Mouse (Mus musculus) lung, postnatal 25 days (tissue): ENCODE measurements around the gene Ncoa5.
A peak's percentile ranks its signal among the peaks of the same experiment; 100 is the strongest.

ENCODE experiments used
- DNase-seq: peaks from one replicate; pipeline ENCODE4 v3.0.0; 2022; ENCODE audit warnings: low spot score

Gene Ncoa5

GRCm38 (mm10) chr2:165049044-165049443, 14.4 kb upstream of the Ncoa5 start:
- DNase-seq: no peak

- DNase-seq: no peak
These were observed 9.1 kb upstream of the Ncoa5 start for GRCm38 (mm10) chr2:165043729-165044128.

- no peak for DNase-seq
These were observed 8.5 kb upstream of the Ncoa5 start for GRCm38 (mm10) chr2:165043090-165043636.

- DNase-seq: no peak
These were observed 7.5 kb upstream of the Ncoa5 start for GRCm38 (mm10) chr2:165042126-165042525.

- DNase-seq: no peak
These were observed 2.7 kb upstream of the Ncoa5 start for GRCm38 (mm10) chr2:165037415-165037814.

- no peak for DNase-seq
These were observed 378 bp upstream of the Ncoa5 start for GRCm38 (mm10) chr2:165035058-165035431.

- DNase-seq: no peak
These were observed 1.4 kb downstream of the Ncoa5 start for GRCm38 (mm10) chr2:165033306-165033705.

- DNase-seq: peak; percentile 7
These were observed 2.1 kb downstream of the Ncoa5 start for GRCm38 (mm10) chr2:165032533-165032932.

GRCm38 (mm10) chr2:165027163-165027562, 7.5 kb downstream of the Ncoa5 start:
- DNase-seq: no peak

- no peak for DNase-seq
These were observed 14.2 kb downstream of the Ncoa5 start for GRCm38 (mm10) chr2:165020490-165020889.

- DNase-seq: no peak
These were observed 19.7 kb downstream of the Ncoa5 start for GRCm38 (mm10) chr2:165014935-165015334.

GRCm38 (mm10) chr2:165010351-165010750, 24.3 kb downstream of the Ncoa5 start:
- no peak for DNase-seq

GRCm38 (mm10) chr2:165009581-165009980, 25.1 kb downstream of the Ncoa5 start:
- DNase-seq: no peak

GRCm38 (mm10) chr2:165009161-165009560, 25.5 kb downstream of the Ncoa5 start:
- no peak for DNase-seq

GRCm38 (mm10) chr2:165007986-165008385, 26.7 kb downstream of the Ncoa5 start:
- DNase-seq: no peak

- no peak for DNase-seq
These were observed 27.9 kb downstream of the Ncoa5 start for GRCm38 (mm10) chr2:165006813-165007212.

GRCm38 (mm10) chr2:165004237-165004636, 30.4 kb downstream of the Ncoa5 start:
- DNase-seq: no peak

GRCm38 (mm10) chr2:165003108-165003507, 31.6 kb downstream of the Ncoa5 start:
- no peak for DNase-seq

- DNase-seq: no peak
These were observed 32.7 kb downstream of the Ncoa5 start for GRCm38 (mm10) chr2:165001958-165002357.

GRCm38 (mm10) chr2:164997721-164998428, 36.8 kb downstream of the Ncoa5 start:
- DNase-seq: peak; percentile 39

- no peak for DNase-seq
These were observed 37.6 kb downstream of the Ncoa5 start for GRCm38 (mm10) chr2:164996848-164997720.

GRCm38 (mm10) chr2:164995976-164996375, 38.7 kb downstream of the Ncoa5 start:
- DNase-seq: no peak
